Mouse (Mus musculus) spleen, adult 2 months (tissue): ENCODE measurements around the gene Ate1. TPM values are rescaled to one million over a fixed set of nuclear protein-coding genes. Genes with fewer than 3 reads are reported as not detected.
"Not testable (repeated sequence)": the region's sequence is repeated elsewhere in the genome, so short reads cannot be mapped to it uniquely, and the experiment has no call there.

Experiments
- DNase-seq, 2 experiments: peaks; one replicate each; pipeline versions ENCODE4 v3.0.0 to v3.0.0-alpha.2; 2012 to 2021; ENCODE audit warnings: low spot score in 2 of 2, low read depth in 1 of 2
- H3K27ac ChIP-seq: fragments of 200-500 bp; 2 replicates; pipeline ENCODE4 v1.5.1; 2012; ENCODE audit warnings: low read length, inconsistent platforms; ENCODE audit not compliant: insufficient read depth
- H3K27me3 ChIP-seq: fragments of 200-500 bp; 2 replicates; pipeline ENCODE4 v1.6.1; 2012; ENCODE audit warnings: mild to moderate bottlenecking, moderate library complexity, low read length, inconsistent platforms; ENCODE audit not compliant: control insufficient read depth, insufficient read depth
- H3K36me3 ChIP-seq: fragments of 200-500 bp; 2 replicates; pipeline ENCODE4 v1.6.1; 2012; ENCODE audit warnings: mild to moderate bottlenecking, low read length, inconsistent platforms; ENCODE audit not compliant: control insufficient read depth, insufficient read depth
- H3K4me1 ChIP-seq: fragments of 200-500 bp; 2 replicates; pipeline ENCODE4 v1.6.1; 2011; ENCODE audit warnings: inconsistent platforms; ENCODE audit not compliant: control insufficient read depth, insufficient read depth, insufficient read length
- H3K4me3 ChIP-seq: fragments of 200-500 bp; 2 replicates; pipeline ENCODE4 v1.5.1; 2011; ENCODE audit warnings: mild to moderate bottlenecking, inconsistent platforms; ENCODE audit not compliant: insufficient read depth, insufficient read length; ENCODE audit errors: extremely low read depth
- CTCF ChIP-seq: fragments of 200-500 bp; IDR thresholded peaks from 2 replicates; pipeline ENCODE4 v1.5.1; 2011; ENCODE audit warnings: mild to moderate bottlenecking, inconsistent platforms; ENCODE audit not compliant: insufficient read depth, insufficient read length, insufficient replicate concordance; ENCODE audit errors: extremely low read depth
- POLR2A ChIP-seq: fragments of 200-500 bp; IDR thresholded peaks from 2 replicates; pipeline ENCODE4 v1.6.1; 2011; ENCODE audit warnings: low read depth, low read length, inconsistent platforms
- WGBS: fragments of 180-500 bp; shearing (Covaris S2); methylation state at CpG from one replicate; pipeline ENCODE4 v1.1.7; 2018; 5-methylcytosine and 5-hydroxymethylcytosine counted together
- polyA plus RNA-seq: library from polyadenylated mRNA; depleted of rRNA; stranded (reverse); fragments of >200 nt; gene quantifications from 2 replicates; pipeline ENCODE4 v1.2.3, GENCODE M21; 2012

The Ate1 gene
- polyA plus RNA-seq, 1 experiment: 5.3 TPM

GRCm38 (mm10) chr7:130407622-130408021, 112.5 kb downstream of the Ate1 start:
- H3K27me3 ChIP-seq: no peaks in the 10 kb centered on the region
- 0 out of 2 replicates have a peak, but pooled peaks cover 3% of the 10 kb centered on the region for H3K36me3 ChIP-seq
- no peaks in the 10 kb centered on the region for H3K4me1 ChIP-seq
- 93% methylated on average over 10 of the region's 10 CpGs for WGBS
- TF ChIP-seq CTCF (no peak), POLR2A (no peak)
- H3K4me3 ChIP-seq: no peak overlapping the region
- no peak for DNase-seq
- H3K27ac ChIP-seq: no peak overlapping the region

DNA sequence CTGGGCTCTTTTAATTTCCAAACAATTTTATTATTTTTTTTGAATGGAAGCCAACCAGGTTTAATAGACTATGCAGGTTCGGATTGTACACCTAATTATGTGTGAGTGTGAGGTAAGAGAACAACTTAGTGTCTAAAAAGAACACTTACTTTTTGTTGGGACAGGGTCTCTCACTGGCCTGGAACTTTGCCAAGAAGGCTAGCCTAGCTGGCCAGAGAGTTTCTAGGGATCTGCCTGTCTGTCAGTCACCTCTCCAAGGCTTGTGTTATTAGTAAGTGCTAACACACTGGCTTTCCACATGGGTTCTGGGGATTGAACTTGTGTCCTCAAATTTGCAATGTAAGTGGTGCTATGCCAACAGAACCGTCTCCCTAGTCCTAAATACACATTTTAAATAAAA, 116.8 kb downstream of the Ate1 start:
- Histone ChIP-seq H3K27ac (no peak overlapping the region), H3K27me3 (no peaks in the 10 kb centered on the region), H3K36me3 (peaks cover 5% of the 10 kb centered on the region), H3K4me1 (no peaks in the 10 kb centered on the region), H3K4me3 (no peak overlapping the region)
- TF ChIP-seq POLR2A: no peak
- TF ChIP-seq CTCF: no peak
- no peak for DNase-seq
- 92% methylated on average over 2 of the region's 2 CpGs for WGBS

GRCm38 (mm10) chr7:130394697-130395096, 125.5 kb downstream of the Ate1 start:
- Histone ChIP-seq H3K4me1 (no peaks in the 10 kb centered on the region), H3K27me3 (no peaks in the 10 kb centered on the region), H3K27ac (no peak overlapping the region), H3K36me3 (peaks cover 10% of the 10 kb centered on the region), H3K4me3 (no peak overlapping the region)
- TF ChIP-seq POLR2A (no peak), CTCF (no peak)
- 88% methylated on average over 2 of the region's 2 CpGs for WGBS
- DNase-seq: no peak

DNA sequence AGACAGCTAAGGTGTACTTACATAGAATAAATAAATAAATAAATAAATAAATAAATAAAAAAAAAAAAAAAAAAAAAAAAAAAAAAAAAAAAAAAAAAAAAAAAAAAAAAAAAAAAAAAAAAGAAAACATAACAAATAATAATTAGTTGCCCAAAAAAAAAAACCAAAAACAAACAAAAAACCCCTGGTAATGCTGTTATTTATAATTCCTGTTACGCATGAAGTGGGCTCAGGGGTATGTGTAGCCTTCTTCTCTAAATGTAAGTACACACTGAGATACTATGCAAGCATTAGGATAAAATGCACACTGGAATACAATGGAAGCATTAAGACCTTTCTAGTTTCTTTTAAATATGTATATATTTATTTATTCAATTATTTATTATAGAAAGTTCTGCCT, 130.1 kb downstream of the Ate1 start:
- 98% methylated on average over 1 of the region's 1 CpGs for WGBS
- DNase-seq, H3K4me3 ChIP-seq, H3K27ac ChIP-seq, H3K27me3 ChIP-seq, H3K4me1 ChIP-seq: not testable (repeated sequence)
- H3K36me3 ChIP-seq: peaks cover 13% of the 10 kb centered on the region

GRCm38 (mm10) chr7:130386308-130386707, 133.9 kb downstream of the Ate1 start:
- no peaks in the 10 kb centered on the region for H3K27me3 ChIP-seq
- H3K27ac ChIP-seq: no peak overlapping the region
- no peak for DNase-seq
- TF ChIP-seq CTCF (no peak), POLR2A (no peak)
- H3K4me1 ChIP-seq: no peaks in the 10 kb centered on the region
- WGBS: 90% methylated on average over 3 of the region's 3 CpGs
- peaks cover 3% of the 10 kb centered on the region; the same call in 1 of the 2 replicates for H3K36me3 ChIP-seq
- H3K4me3 ChIP-seq: no peak overlapping the region

DNA sequence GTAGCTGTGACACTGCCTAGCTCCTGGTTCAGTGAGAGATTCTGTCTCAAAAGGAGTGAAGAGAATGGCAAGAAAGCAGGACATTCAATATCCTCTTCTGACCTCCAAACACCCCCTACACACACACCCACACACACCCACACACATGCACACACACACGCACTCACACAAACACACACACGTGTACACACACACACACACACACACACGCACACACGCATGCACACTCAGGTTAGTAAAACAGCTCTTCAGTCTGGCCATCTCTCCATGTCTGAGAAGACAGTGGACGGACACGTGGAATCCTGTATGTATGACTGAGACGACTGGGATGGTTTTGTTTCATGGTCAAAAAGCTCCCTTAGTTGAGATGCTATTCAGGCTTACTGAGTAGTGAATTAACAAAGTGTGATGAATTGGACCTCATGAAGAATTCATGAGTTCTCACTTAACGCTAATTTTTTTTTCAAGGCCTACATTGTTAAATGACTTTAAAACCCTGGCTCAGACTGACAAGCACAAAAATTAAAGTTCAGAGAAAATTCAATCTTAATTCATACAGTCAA, 134.4 kb downstream of the Ate1 start:
- WGBS: 94% methylated on average over 8 of the region's 8 CpGs
- TF ChIP-seq CTCF: no peak
- no peak for TF ChIP-seq POLR2A
- Histone ChIP-seq H3K36me3 (peaks cover 3% of the 10 kb centered on the region; the same call in 1 of the 2 replicates), H3K4me1 (no peaks in the 10 kb centered on the region), H3K27me3 (no peaks in the 10 kb centered on the region), H3K27ac (no peak overlapping the region), H3K4me3 (no peak overlapping the region)
- no peak for DNase-seq

DNA sequence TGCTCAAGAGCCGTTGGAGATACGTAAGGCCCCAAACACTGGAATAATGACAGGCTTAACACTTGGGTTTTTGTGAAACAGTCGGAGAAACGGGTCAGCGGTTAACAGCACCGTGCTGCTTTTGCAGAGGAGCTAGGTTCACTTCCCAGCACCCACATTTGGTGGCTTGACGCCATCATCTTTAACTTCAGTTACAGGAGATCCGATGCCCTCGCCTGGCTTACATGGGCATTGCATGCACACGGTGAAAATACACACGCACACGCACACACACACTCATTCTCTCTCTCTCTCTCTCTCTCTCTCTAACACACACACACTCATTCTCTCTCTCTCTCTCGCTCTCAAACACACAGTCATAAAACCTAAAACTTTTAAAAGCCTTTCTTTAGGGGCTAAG, 138.0 kb downstream of the Ate1 start:
- Histone ChIP-seq H3K4me1 (no peaks in the 10 kb centered on the region), H3K27ac (no peak overlapping the region), H3K36me3 (peaks cover 1% of the 10 kb centered on the region; the same call in 1 of the 2 replicates), H3K27me3 (no peaks in the 10 kb centered on the region), H3K4me3 (no peak overlapping the region)
- no peak for DNase-seq
- 96% methylated on average over 13 of the region's 13 CpGs for WGBS
- no peak for TF ChIP-seq POLR2A
- no peak for TF ChIP-seq CTCF
